Mouse (Mus musculus): Measurements from ENCODE around the gene Trim41.

DNA sequence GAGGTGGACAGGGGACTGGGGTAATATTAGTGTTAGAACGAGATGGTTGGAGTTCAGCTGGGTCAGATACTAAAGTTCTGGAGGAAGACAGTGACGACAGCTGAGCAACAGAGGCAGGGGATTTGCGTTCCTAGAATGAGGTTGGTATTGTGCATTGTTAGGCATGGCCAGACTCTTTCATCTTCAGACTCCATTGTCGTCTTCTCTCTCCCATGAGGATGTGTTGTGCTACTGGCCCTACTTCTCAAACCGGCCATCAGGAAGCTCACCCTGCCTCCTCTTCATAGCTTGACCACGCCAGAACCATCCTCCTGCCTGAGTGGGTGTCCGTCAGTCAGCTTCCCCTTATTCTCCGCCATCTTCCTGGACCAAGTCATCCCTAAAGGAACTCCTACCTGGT, 58.1 kb downstream of the Trim41 start:
- no peak for TF ChIP-seq CTCF (IDR thresholded peaks at IDR 0.05; ENCODE audit: control insufficient read depth, insufficient read depth, insufficient replicate concordance, low read depth, low read length)
- no peak for TF ChIP-seq POLR2A (IDR thresholded peaks at IDR 0.05; ENCODE audit: control insufficient read depth, low read depth, low read length)
